Mouse (Mus musculus): ENCODE measurements around the gene Krtap5-4. TPM values are rescaled to one million over a fixed set of nuclear protein-coding genes. Genes with fewer than 3 reads are reported as not detected.
"Not testable (repeated sequence)": the region's sequence is repeated elsewhere in the genome, so short reads cannot be mapped to it uniquely, and the experiment has no call there.

The Krtap5-4 gene
- polyA plus RNA-seq, 2 experiments = not detected

- H3K4me3 ChIP-seq (replicated peaks; ENCODE audit: low read length) = no peak overlapping the region
- no peaks in the 10 kb centered on the region for H3K36me3 ChIP-seq (ENCODE audit: control insufficient read depth, insufficient read depth, low read length)
- no peaks in the 10 kb centered on the region for H3K9me3 ChIP-seq (ENCODE audit: control insufficient read depth, low read length)
- no peak overlapping the region for H3K4me2 ChIP-seq (replicated peaks; ENCODE audit: low read depth, low read length, severe bottlenecking)
- WGBS = 64% methylated on average over 12 of the region's 12 CpGs
- ATAC-seq (ENCODE audit: low FRiP score, low read depth) (no peak), DNase-seq (ENCODE audit: low spot score) (no peak)
- H3K9ac ChIP-seq (ENCODE audit: low read depth, low read length, severe bottlenecking) = no peak overlapping the region
- H3K27ac ChIP-seq (replicated peaks; ENCODE audit: low read depth, low read length) = no peak overlapping the region
- TF ChIP-seq POLR2A (IDR thresholded peaks at IDR 0.05; ENCODE audit: borderline replicate concordance, extremely low read depth, insufficient read depth, insufficient read length) = no peak
- H3K27me3 ChIP-seq (ENCODE audit: control insufficient read depth, insufficient read depth, low read length) = no peaks in the 10 kb centered on the region
- H3K4me1 ChIP-seq (ENCODE audit: control insufficient read depth, insufficient read depth, low read length) = peaks cover 4% of the 10 kb centered on the region; the same call in 1 of the 2 replicates
Observed at GRCm38 (mm10) chr7:142323396-142324117, 20.2 kb downstream of the Krtap5-4 start.

GRCm38 (mm10) chr7:142326714-142327445, 23.5 kb downstream of the Krtap5-4 start:
- Histone ChIP-seq H3K27ac (replicated peaks; ENCODE audit: low read depth, low read length) (no peak overlapping the region), H3K9me3 (ENCODE audit: control insufficient read depth, low read length) (no peaks in the 10 kb centered on the region), H3K9ac (ENCODE audit: low read depth, low read length, severe bottlenecking) (no peak overlapping the region), H3K4me2 (replicated peaks; ENCODE audit: low read depth, low read length, severe bottlenecking) (no peak overlapping the region), H3K4me3 (replicated peaks; ENCODE audit: low read length) (no peak overlapping the region), H3K36me3 (ENCODE audit: control insufficient read depth, insufficient read depth, low read length) (no peaks in the 10 kb centered on the region), H3K27me3 (ENCODE audit: control insufficient read depth, insufficient read depth, low read length) (no peaks in the 10 kb centered on the region), H3K4me1 (ENCODE audit: control insufficient read depth, insufficient read depth, low read length) (peaks cover 3% of the 10 kb centered on the region; the same call in 1 of the 2 replicates)
- 40% methylated on average over 9 of the region's 9 CpGs for WGBS
- no peak for TF ChIP-seq POLR2A (IDR thresholded peaks at IDR 0.05; ENCODE audit: borderline replicate concordance, extremely low read depth, insufficient read depth, insufficient read length)
- ATAC-seq (ENCODE audit: low FRiP score, low read depth) (no peak), DNase-seq (ENCODE audit: low spot score) (no peak)

DNA sequence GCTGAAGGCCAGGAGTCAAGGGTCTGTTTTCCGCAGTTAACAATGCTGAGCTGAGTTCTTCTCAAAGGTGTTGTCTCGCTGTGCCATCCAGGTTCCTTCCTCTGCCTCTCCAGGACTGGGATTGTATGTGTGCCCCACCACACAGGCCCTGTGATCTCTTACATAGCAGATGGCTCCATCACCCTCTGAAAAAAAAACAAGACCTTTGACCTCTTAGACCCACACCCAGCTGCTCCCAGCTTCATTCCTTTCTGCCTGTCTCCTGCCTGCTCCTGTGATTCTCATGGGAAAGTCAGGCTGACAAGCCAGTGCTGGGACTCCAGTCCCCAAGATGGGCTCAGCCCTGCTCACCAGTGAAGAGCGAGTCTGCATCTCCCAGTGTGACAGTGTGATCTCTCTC, 25.2 kb downstream of the Krtap5-4 start:
- WGBS = 58% methylated on average over 3 of the region's 3 CpGs
- Histone ChIP-seq H3K9me3 (ENCODE audit: control insufficient read depth, low read length) (no peaks in the 10 kb centered on the region), H3K27ac (replicated peaks; ENCODE audit: low read depth, low read length) (no peak overlapping the region), H3K4me3 (replicated peaks; ENCODE audit: low read length) (no peak overlapping the region), H3K9ac (ENCODE audit: low read depth, low read length, severe bottlenecking) (no peak overlapping the region), H3K4me2 (replicated peaks; ENCODE audit: low read depth, low read length, severe bottlenecking) (no peak overlapping the region), H3K27me3 (ENCODE audit: control insufficient read depth, insufficient read depth, low read length) (no peaks in the 10 kb centered on the region), H3K4me1 (ENCODE audit: control insufficient read depth, insufficient read depth, low read length) (no peaks in the 10 kb centered on the region), H3K36me3 (ENCODE audit: control insufficient read depth, insufficient read depth, low read length) (no peaks in the 10 kb centered on the region)
- ATAC-seq (ENCODE audit: low FRiP score, low read depth) = no peak
- no peak for DNase-seq (ENCODE audit: low spot score)
- TF ChIP-seq POLR2A (IDR thresholded peaks at IDR 0.05; ENCODE audit: borderline replicate concordance, extremely low read depth, insufficient read depth, insufficient read length) = no peak

DNA sequence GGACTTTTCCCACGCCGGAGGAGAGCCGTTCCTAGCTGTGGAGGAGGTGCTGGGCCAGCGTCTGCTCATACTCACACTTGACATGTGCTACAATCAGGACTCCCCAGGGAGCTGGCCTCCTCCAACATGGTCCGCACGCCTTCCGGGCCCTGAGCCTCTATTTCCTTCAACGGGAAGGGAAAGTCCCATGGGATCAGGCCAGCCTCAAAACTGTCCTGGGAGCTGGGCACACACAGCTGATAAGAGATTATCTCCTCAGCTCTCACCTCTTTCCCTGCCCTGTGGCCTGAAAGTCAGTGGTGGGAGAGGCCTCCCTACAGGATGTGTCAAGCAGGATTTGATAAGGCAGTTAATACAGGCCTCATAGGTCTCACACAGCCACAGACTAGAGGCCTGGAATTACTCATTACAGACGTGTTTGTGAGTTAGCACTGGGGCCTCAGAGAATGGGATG, 26.9 kb downstream of the Krtap5-4 start:
- no peak overlapping the region for H3K9ac ChIP-seq (ENCODE audit: low read depth, low read length, severe bottlenecking)
- H3K27me3 ChIP-seq (ENCODE audit: control insufficient read depth, insufficient read depth, low read length) = no peaks in the 10 kb centered on the region
- no peaks in the 10 kb centered on the region for H3K4me1 ChIP-seq (ENCODE audit: control insufficient read depth, insufficient read depth, low read length)
- no peak for TF ChIP-seq POLR2A (IDR thresholded peaks at IDR 0.05; ENCODE audit: borderline replicate concordance, extremely low read depth, insufficient read depth, insufficient read length)
- H3K27ac ChIP-seq (replicated peaks; ENCODE audit: low read depth, low read length) = no peak overlapping the region
- no peaks in the 10 kb centered on the region for H3K9me3 ChIP-seq (ENCODE audit: control insufficient read depth, low read length)
- ATAC-seq (ENCODE audit: low FRiP score, low read depth) = no peak
- H3K36me3 ChIP-seq (ENCODE audit: control insufficient read depth, insufficient read depth, low read length) = no peaks in the 10 kb centered on the region
- no peak overlapping the region for H3K4me3 ChIP-seq (replicated peaks; ENCODE audit: low read length)
- H3K4me2 ChIP-seq (replicated peaks; ENCODE audit: low read depth, low read length, severe bottlenecking) = no peak overlapping the region
- WGBS = 43% methylated on average over 9 of the region's 9 CpGs
- no peak for DNase-seq (ENCODE audit: low spot score)

DNA sequence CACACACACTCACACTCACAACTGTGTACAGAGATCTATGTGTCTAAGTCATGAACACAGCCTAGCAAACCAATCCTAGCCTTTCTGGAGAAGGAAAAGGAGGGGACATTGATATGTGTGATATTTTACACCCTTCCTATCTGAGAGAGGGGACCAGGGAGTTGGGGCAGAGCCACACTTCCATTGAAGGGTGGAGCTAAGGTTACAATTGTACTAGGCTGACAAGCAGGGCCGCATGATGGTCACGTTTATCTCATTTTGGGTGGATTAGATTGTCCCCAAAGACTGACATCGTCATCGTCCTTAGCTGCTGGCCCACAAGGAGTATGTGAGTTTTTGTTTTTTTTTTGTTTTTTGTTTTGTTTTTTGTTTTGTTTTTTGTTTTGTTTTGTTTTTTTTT, 27.9 kb downstream of the Krtap5-4 start:
- Histone ChIP-seq H3K4me1 (ENCODE audit: control insufficient read depth, insufficient read depth, low read length) (no peaks in the 10 kb centered on the region), H3K27ac (replicated peaks; ENCODE audit: low read depth, low read length) (no peak overlapping the region), H3K27me3 (ENCODE audit: control insufficient read depth, insufficient read depth, low read length) (no peaks in the 10 kb centered on the region), H3K4me2 (replicated peaks; ENCODE audit: low read depth, low read length, severe bottlenecking) (no peak overlapping the region), H3K9me3 (ENCODE audit: control insufficient read depth, low read length) (no peaks in the 10 kb centered on the region), H3K4me3 (replicated peaks; ENCODE audit: low read length) (no peak overlapping the region), H3K36me3 (ENCODE audit: control insufficient read depth, insufficient read depth, low read length) (no peaks in the 10 kb centered on the region), H3K9ac (ENCODE audit: low read depth, low read length, severe bottlenecking) (no peak overlapping the region)
- ATAC-seq (ENCODE audit: low FRiP score, low read depth) (no peak), DNase-seq (ENCODE audit: low spot score) (no peak)
- WGBS = 77% methylated on average over 4 of the region's 4 CpGs
- no peak for TF ChIP-seq POLR2A (IDR thresholded peaks at IDR 0.05; ENCODE audit: borderline replicate concordance, extremely low read depth, insufficient read depth, insufficient read length)

DNA sequence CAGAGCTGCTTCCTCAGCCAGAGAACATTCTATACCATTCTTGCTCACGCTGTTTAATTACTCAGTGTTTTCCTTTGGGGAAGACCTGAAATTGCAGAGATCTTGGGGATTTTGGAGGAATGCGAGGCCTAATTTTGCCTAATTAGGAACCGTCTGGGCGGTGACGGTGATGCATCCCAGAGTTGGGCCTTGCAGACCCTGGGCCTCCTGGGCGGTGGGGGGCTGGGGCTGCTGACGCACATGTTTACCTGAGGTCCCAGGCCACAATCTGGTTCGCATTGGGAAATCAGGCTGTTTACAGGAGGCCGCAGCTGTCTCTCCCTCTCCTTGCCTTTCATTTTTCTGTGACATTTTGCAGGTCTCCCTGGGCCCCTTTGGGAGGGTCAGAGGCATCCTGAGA, 29.4 kb downstream of the Krtap5-4 start:
- WGBS = 21% methylated on average over 2 of the region's 9 CpGs
- H3K4me2 ChIP-seq (replicated peaks; ENCODE audit: low read depth, low read length, severe bottlenecking); H3K27me3 ChIP-seq (ENCODE audit: control insufficient read depth, insufficient read depth, low read length); H3K4me3 ChIP-seq (replicated peaks; ENCODE audit: low read length); H3K4me1 ChIP-seq (ENCODE audit: control insufficient read depth, insufficient read depth, low read length); H3K9me3 ChIP-seq (ENCODE audit: control insufficient read depth, low read length); H3K27ac ChIP-seq (replicated peaks; ENCODE audit: low read depth, low read length); H3K9ac ChIP-seq (ENCODE audit: low read depth, low read length, severe bottlenecking); DNase-seq (ENCODE audit: low spot score); ATAC-seq (ENCODE audit: low FRiP score, low read depth); H3K36me3 ChIP-seq (ENCODE audit: control insufficient read depth, insufficient read depth, low read length): not testable (repeated sequence)
